Mouse (Mus musculus) right cerebral cortex, postnatal 4 days (tissue): ENCODE results near the gene Cpm.
"Not testable (repeated sequence)": the region's sequence is repeated elsewhere in the genome, so short reads cannot be mapped to it uniquely, and the experiment has no call there.

ENCODE experiments used
- DNase-seq: peaks from one replicate; pipeline ENCODE4 v3.0.0-alpha.2; 2022

The Cpm gene

GRCm38 (mm10) chr10:117607804-117608279 is 21.5 kb upstream of the Cpm start:
- DNase-seq, result no peak

- DNase-seq, result no peak
Observed at GRCm38 (mm10) chr10:117608487-117608886, 20.8 kb upstream of the Cpm start.

- no peak for DNase-seq
Observed at GRCm38 (mm10) chr10:117608988-117609809, 20.1 kb upstream of the Cpm start.

GRCm38 (mm10) chr10:117609810-117610090 is 19.6 kb upstream of the Cpm start:
- no peak for DNase-seq

DNA sequence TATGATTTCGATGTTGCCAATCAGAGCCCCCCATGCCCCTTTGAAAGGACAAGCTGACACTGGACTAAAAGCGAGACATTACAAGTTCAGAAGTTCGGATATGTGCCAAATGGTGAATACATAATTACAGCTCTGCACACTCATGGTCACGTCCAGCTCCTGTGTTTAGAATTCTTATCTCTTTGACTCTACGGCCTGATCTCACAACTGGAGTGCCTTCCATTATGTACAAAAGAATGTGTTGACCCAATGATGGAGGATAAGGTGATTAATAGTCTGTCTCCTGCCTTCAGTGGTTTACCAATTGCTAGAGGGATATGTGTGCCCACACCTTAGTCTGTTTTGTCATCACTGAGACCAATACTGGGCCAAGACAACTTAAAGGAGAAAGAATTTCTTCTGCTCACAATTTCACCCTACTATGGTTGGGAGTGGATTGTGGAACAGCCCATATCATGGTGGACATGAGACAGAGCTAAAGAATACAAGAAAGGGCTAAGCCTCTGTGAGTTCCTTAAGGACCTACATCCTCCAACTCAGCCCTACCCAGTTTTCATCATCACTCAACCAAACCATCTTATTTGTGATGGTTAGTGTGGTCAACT is 19.0 kb upstream of the Cpm start:
- DNase-seq, result no peak

DNA sequence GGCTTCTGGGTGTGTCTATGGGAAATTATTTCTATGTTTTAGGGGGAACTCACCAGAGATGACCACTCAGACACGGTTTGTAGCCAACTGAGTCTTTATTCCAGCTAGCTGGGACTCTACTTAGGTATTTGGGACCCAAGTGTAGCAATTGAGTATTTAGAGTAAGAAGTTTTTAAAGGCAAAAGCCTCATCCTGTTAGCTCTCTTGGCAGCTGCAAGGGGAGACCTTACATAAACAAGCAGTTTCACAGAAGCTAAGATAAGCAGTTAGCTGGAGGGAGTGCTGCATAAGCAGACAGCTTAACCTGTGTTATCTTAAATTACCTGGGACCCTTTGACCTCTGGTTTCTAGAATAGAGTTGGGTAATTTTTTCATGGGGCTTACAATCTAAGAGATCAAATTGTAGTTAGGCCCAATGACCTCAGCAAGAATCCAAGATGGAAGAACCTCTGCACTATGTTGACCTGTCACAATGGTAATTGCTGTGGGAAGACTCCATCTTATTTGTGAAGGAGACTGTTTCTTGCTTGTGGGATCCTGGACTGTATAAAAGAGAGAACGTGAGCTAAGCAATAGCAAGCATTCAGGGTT is 18.4 kb upstream of the Cpm start:
- DNase-seq, result no peak

GRCm38 (mm10) chr10:117611503-117611902 is 17.8 kb upstream of the Cpm start:
- no peak for DNase-seq

DNA sequence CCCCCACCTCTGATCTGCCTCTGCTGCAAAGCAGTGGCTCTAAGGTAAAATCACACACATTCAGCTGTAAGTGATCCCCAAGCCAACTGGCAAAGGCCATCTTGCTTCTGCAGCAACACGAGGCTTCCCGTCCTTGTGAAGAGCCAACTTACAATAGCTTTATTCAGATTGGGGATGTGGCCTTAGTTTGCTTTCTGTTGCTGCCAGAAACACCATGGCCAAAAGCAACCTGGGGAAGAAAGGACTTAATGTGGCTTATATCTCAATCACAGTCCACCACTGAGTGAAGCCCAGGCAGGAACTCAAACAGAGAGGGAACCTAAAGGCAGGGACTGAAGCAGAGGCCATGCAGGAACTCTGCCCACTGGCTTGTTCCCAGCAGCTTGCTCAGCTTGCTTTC is 17.3 kb upstream of the Cpm start:
- no peak for DNase-seq

- no peak for DNase-seq
Observed at GRCm38 (mm10) chr10:117612621-117613584, 16.4 kb upstream of the Cpm start.

DNA sequence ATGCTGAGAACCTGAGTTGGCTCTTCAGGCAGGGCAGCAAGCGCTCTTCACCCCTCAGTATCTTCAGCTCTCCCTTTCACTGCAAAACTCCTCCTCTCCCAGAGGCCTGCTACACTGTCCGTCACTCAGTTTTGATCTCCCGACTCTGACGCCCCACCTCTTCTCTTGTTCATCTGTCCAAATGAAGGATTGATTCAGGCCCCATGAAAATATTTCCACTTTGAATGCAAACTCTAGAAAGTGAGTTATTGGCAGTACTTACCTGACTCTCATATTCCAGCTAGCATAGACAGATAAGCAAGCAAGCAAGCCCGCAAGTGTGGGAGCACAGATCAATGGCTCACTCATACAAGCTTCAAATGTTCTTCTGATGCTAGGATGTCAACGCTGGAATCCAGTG is 15.3 kb upstream of the Cpm start:
- no peak for DNase-seq

- no peak for DNase-seq
Observed at GRCm38 (mm10) chr10:117614387-117614786, 14.9 kb upstream of the Cpm start.

GRCm38 (mm10) chr10:117615239-117615638 is 14.1 kb upstream of the Cpm start:
- no peak for DNase-seq

DNA sequence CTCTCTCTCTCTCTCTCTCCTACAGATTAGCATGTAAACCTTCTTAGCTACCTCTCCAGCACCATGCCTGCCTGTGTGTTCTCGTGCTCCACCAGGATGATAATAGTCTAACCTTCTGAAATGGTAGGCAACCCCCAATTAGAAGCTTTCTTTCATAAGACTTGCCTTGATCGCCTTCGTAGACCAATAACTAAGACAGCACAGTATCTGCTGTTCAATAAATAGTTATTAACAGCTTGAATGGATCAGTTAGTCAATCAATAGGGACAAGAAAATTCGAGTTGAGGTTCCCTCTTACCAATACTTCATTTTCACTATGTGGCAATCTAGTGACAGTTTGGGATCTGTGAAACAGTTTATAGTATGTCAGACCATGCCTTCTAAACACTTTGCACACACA is 13.6 kb upstream of the Cpm start:
- no peak for DNase-seq

GRCm38 (mm10) chr10:117616191-117616680 is 13.1 kb upstream of the Cpm start:
- DNase-seq, result no peak

DNA sequence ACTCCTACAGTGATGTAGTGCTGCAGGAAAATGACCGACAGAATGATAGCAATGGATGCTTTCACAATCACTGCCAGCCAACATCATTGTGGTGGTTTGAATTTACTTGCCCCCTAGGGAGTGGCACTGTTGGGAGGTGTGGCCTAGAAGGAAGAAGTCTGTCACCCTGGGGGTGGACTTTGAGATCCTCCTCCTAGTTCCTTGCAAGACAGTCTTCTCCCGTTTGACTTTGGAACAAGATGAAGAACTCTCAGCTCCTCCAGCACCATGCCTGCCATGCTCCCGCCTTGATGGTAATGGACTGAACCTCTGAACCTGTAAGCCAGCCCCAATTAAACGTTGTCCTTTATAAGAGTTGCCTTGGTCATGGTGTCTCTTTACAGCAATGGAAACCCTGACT is 12.5 kb upstream of the Cpm start:
- DNase-seq, result not testable (repeated sequence)

DNA sequence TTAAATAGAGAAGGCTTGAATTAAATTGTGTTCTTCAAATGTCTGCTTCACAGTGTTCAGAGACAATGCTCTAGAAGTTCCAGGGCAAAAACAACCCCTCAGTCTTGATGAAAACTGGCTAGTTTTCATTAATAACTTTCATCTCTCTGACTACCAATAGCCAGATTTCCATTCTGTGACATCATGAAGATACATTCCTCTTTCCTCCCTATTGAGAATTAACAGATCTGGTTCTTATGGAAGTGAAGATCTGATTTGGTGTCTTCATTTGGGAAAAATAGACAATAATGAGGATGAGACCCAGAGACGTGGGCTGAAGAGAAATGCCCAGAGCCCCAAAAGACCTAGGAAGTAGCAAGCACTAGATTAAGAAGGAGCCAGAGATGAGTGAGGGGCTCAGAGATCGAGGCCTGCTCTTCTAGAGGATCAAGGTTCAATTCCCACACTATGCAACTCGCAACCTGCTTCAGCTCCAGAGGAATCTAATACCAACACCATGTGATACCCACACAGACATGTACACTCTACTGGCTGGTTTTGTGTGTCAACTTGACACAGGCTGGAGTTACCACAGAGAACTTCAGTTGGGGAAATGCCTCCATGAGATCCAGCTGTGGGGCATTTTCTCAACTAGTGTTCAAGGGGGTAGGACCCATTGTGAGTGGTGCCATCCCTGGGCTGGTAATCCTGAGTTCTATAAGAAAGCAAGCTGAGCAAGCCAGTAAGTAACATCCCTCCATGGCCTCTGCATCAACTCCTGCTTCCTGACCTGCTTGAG is 11.5 kb upstream of the Cpm start:
- DNase-seq, result no peak

GRCm38 (mm10) chr10:117619041-117619861 is 10.0 kb upstream of the Cpm start:
- no peak for DNase-seq

DNA sequence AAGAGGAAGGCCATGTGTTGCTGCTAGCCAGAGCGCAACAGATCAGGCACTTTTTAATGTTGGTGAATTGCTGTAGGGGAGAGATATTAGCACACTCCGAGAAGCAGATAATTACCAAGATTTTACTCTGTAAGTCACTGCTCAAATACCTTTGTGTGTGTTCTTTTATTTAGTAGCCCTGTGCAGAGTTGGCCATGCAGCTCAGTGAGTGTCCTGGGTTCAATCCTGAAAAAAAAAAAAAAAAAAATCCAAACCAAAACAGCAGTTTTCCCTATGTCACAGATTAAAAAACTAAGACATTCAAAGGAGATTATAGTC is 9.5 kb upstream of the Cpm start:
- DNase-seq, result no peak

GRCm38 (mm10) chr10:117620530-117620929 is 8.8 kb upstream of the Cpm start:
- DNase-seq, result no peak

GRCm38 (mm10) chr10:117620934-117621501 is 8.3 kb upstream of the Cpm start:
- DNase-seq, result no peak
